Mouse (Mus musculus) spleen, adult 2 months (tissue): ENCODE measurements at regions not wholly inside any gene's neighbourhood (a gene's known extent, or its start where the extent isn't known, plus 50 kb on each side); places are given as distances from the start of the nearest gene placed in this dataset.
"Not testable (repeated sequence)": the region's sequence is repeated elsewhere in the genome, so short reads cannot be mapped to it uniquely, and the experiment has no call there.

Experiments
- DNase-seq, 2 experiments: peaks; one replicate each; pipeline versions ENCODE4 v3.0.0 to v3.0.0-alpha.2; 2012 to 2021; ENCODE audit warnings: low spot score in 2 of 2, low read depth in 1 of 2
- H3K27ac ChIP-seq: fragments of 200-500 bp; 2 replicates; pipeline ENCODE4 v1.5.1; 2012; ENCODE audit warnings: low read length, inconsistent platforms; ENCODE audit not compliant: insufficient read depth
- H3K27me3 ChIP-seq: fragments of 200-500 bp; 2 replicates; pipeline ENCODE4 v1.6.1; 2012; ENCODE audit warnings: mild to moderate bottlenecking, moderate library complexity, low read length, inconsistent platforms; ENCODE audit not compliant: control insufficient read depth, insufficient read depth
- H3K36me3 ChIP-seq: fragments of 200-500 bp; 2 replicates; pipeline ENCODE4 v1.6.1; 2012; ENCODE audit warnings: mild to moderate bottlenecking, low read length, inconsistent platforms; ENCODE audit not compliant: control insufficient read depth, insufficient read depth
- H3K4me1 ChIP-seq: fragments of 200-500 bp; 2 replicates; pipeline ENCODE4 v1.6.1; 2011; ENCODE audit warnings: inconsistent platforms; ENCODE audit not compliant: control insufficient read depth, insufficient read depth, insufficient read length
- H3K4me3 ChIP-seq: fragments of 200-500 bp; 2 replicates; pipeline ENCODE4 v1.5.1; 2011; ENCODE audit warnings: mild to moderate bottlenecking, inconsistent platforms; ENCODE audit not compliant: insufficient read depth, insufficient read length; ENCODE audit errors: extremely low read depth
- CTCF ChIP-seq: fragments of 200-500 bp; IDR thresholded peaks from 2 replicates; pipeline ENCODE4 v1.5.1; 2011; ENCODE audit warnings: mild to moderate bottlenecking, inconsistent platforms; ENCODE audit not compliant: insufficient read depth, insufficient read length, insufficient replicate concordance; ENCODE audit errors: extremely low read depth
- POLR2A ChIP-seq: fragments of 200-500 bp; IDR thresholded peaks from 2 replicates; pipeline ENCODE4 v1.6.1; 2011; ENCODE audit warnings: low read depth, low read length, inconsistent platforms
- WGBS: fragments of 180-500 bp; shearing (Covaris S2); methylation state at CpG from one replicate; pipeline ENCODE4 v1.1.7; 2018; 5-methylcytosine and 5-hydroxymethylcytosine counted together

GRCm38 (mm10) chr17:4024384-4024783, 328.3 kb upstream of the Nox3 start:
- WGBS, result 75% methylated on average over 2 of the region's 2 CpGs
- Histone ChIP-seq H3K4me1 (no peaks in the 10 kb centered on the region), H3K4me3 (no peak overlapping the region), H3K36me3 (no peaks in the 10 kb centered on the region), H3K27ac (no peak overlapping the region), H3K27me3 (no peaks in the 10 kb centered on the region)
- DNase-seq, result no peak
- TF ChIP-seq POLR2A, result no peak
- TF ChIP-seq CTCF, result no peak

GRCm38 (mm10) chr17:4029202-4029601, 333.1 kb upstream of the Nox3 start:
- no peaks in the 10 kb centered on the region for H3K4me1 ChIP-seq
- DNase-seq, result no peak
- H3K27ac ChIP-seq, result no peak overlapping the region
- TF ChIP-seq CTCF (no peak), POLR2A (no peak)
- H3K36me3 ChIP-seq, result no peaks in the 10 kb centered on the region
- 87% methylated on average over 9 of the region's 9 CpGs for WGBS
- H3K4me3 ChIP-seq, result no peak overlapping the region
- H3K27me3 ChIP-seq, result no peaks in the 10 kb centered on the region

- no peak for DNase-seq
- Histone ChIP-seq H3K4me1 (no peaks in the 10 kb centered on the region), H3K27ac (no peak overlapping the region), H3K4me3 (no peak overlapping the region), H3K27me3 (no peaks in the 10 kb centered on the region), H3K36me3 (no peaks in the 10 kb centered on the region)
- no peak for TF ChIP-seq POLR2A
- no peak for TF ChIP-seq CTCF
- 84% methylated on average over 3 of the region's 3 CpGs for WGBS
Measured at GRCm38 (mm10) chr17:4034816-4035360, 338.8 kb upstream of the Nox3 start.

- Histone ChIP-seq H3K36me3 (no peaks in the 10 kb centered on the region), H3K4me1 (no peaks in the 10 kb centered on the region), H3K4me3 (no peak overlapping the region), H3K27ac (no peak overlapping the region), H3K27me3 (no peaks in the 10 kb centered on the region)
- no peak for DNase-seq
- TF ChIP-seq POLR2A (no peak), CTCF (no peak)
- 58% methylated on average over 5 of the region's 5 CpGs for WGBS
Measured at GRCm38 (mm10) chr17:4040104-4040664, 344.1 kb upstream of the Nox3 start.

- not testable (repeated sequence) for H3K4me3 ChIP-seq, H3K27me3 ChIP-seq, H3K27ac ChIP-seq, H3K4me1 ChIP-seq, DNase-seq, H3K36me3 ChIP-seq
Measured at GRCm38 (mm10) chr17:4060186-4060585, 364.1 kb upstream of the Nox3 start.

- 17% methylated on average over 2 of the region's 2 CpGs for WGBS
- Histone ChIP-seq H3K27ac (no peak overlapping the region), H3K27me3 (no peaks in the 10 kb centered on the region), H3K4me1 (no peaks in the 10 kb centered on the region), H3K36me3 (no peaks in the 10 kb centered on the region), H3K4me3 (no peak overlapping the region)
- no peak for TF ChIP-seq POLR2A
- no peak for TF ChIP-seq CTCF
- no peak for DNase-seq
Measured at GRCm38 (mm10) chr17:4073381-4073780, 377.3 kb upstream of the Nox3 start.

GRCm38 (mm10) chr17:4080564-4080963, 384.5 kb upstream of the Nox3 start:
- WGBS, result 79% methylated on average over 2 of the region's 2 CpGs

More at GRCm38 (mm10) chr17:4080564-4080963, 384.5 kb upstream of the Nox3 start:
- no peak for DNase-seq
- Histone ChIP-seq H3K36me3 (no peaks in the 10 kb centered on the region), H3K27me3 (no peaks in the 10 kb centered on the region), H3K4me1 (no peaks in the 10 kb centered on the region), H3K27ac (no peak overlapping the region), H3K4me3 (no peak overlapping the region)
- no peak for TF ChIP-seq POLR2A
- TF ChIP-seq CTCF, result no peak
